Mouse (Mus musculus): ENCODE data around the gene Tmem132d. TPM values are rescaled to one million over a fixed set of nuclear protein-coding genes. Genes with fewer than 3 reads are reported as not detected.

Gene Tmem132d
- total RNA-seq, 2 experiments from 2014 or later, result 0.03 TPM; not detected in 1

GRCm38 (mm10) chr5:127918376-127918775 lies 514.5 kb downstream of the Tmem132d start:
- Histone ChIP-seq H3K27ac (no peak overlapping the region), H3K4me3 (no peak overlapping the region)
- no peak for TF ChIP-seq CTCF (IDR thresholded peaks at IDR 0.05)
- intact Hi-C loops (cut with DNase I), result no loop called here
- no peak for DNase-seq

GRCm38 (mm10) chr5:127914157-127914556 lies 518.7 kb downstream of the Tmem132d start:
- intact Hi-C loops (cut with DNase I), result no loop called here
- TF ChIP-seq CTCF (IDR thresholded peaks at IDR 0.05), result no peak

DNA sequence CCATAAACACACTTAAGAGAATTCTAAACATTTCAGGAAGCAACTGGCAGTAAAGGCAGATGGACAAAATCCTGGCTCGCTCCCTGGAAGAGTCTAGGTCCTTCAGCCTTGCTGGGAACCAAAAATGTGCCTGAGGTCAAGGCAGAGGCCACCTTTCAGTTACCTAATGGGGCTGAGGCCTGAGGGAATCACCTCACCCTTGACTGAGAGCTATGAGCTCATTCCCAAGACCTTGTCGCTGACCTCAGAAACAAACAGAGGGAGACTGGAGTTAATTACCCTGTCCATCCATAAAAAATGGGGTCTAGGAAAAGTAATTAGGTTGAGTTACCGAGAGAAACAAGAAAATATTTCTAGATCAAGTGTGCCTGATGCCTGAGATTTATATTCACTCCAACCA lies 521.3 kb downstream of the Tmem132d start:
- intact Hi-C loops (cut with DNase I), result no loop called here
- Histone ChIP-seq H3K4me3 (no peak overlapping the region), H3K27ac (no peak overlapping the region)
- TF ChIP-seq CTCF (IDR thresholded peaks at IDR 0.05), result no peak
- no peak for DNase-seq

More at GRCm38 (mm10) chr5:127914157-127914556, 518.7 kb downstream of the Tmem132d start:
- H3K27ac ChIP-seq, result no peak overlapping the region
- no peak overlapping the region for H3K4me3 ChIP-seq
- no peak for DNase-seq

DNA sequence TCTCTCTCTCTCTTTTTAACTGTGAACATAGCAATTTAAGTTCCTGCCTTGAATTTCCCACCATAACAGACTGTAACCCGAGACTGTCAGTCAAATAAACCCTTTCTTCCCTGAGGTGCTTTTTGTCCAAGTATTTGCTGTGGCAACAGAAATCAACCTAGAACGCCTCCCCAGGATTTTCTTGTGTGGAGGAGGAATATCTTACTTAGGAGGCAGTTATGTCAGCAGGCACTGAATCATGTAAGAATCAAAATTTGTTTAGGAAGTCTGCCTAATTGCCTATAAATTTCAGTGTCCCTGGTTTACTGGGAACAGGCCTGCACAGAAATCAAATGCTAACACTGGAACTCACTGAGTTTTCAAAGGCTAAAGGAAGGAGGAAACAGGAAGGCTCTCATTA lies 522.5 kb downstream of the Tmem132d start:
- no peak for TF ChIP-seq CTCF (IDR thresholded peaks at IDR 0.05)
- no peak overlapping the region for H3K4me3 ChIP-seq
- intact Hi-C loops (cut with DNase I), result no loop called here
- no peak for DNase-seq
- no peak overlapping the region for H3K27ac ChIP-seq

DNA sequence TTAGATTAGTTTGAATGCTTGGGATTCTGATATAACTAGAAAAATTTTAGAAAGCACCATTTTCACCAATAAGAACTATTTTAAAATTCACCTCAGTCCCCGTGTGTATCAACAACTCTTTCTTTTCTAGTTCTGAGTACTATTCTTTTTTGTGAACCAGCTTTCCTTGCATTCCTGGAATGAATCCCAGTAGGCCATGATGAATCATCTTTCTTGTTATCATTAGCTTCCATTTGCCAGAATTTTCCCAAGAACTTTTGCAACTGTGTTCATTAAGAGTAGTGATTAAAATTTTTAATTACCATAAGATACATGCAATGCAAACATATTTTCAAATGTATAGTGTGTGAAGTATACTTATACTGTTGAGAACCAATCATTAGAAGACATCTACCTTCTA lies 537.7 kb downstream of the Tmem132d start:
- Histone ChIP-seq H3K27ac (no peak overlapping the region), H3K4me3 (no peak overlapping the region)
- no peak for DNase-seq
- intact Hi-C loops (cut with DNase I), result no loop called here
- no peak for TF ChIP-seq CTCF (IDR thresholded peaks at IDR 0.05)

DNA sequence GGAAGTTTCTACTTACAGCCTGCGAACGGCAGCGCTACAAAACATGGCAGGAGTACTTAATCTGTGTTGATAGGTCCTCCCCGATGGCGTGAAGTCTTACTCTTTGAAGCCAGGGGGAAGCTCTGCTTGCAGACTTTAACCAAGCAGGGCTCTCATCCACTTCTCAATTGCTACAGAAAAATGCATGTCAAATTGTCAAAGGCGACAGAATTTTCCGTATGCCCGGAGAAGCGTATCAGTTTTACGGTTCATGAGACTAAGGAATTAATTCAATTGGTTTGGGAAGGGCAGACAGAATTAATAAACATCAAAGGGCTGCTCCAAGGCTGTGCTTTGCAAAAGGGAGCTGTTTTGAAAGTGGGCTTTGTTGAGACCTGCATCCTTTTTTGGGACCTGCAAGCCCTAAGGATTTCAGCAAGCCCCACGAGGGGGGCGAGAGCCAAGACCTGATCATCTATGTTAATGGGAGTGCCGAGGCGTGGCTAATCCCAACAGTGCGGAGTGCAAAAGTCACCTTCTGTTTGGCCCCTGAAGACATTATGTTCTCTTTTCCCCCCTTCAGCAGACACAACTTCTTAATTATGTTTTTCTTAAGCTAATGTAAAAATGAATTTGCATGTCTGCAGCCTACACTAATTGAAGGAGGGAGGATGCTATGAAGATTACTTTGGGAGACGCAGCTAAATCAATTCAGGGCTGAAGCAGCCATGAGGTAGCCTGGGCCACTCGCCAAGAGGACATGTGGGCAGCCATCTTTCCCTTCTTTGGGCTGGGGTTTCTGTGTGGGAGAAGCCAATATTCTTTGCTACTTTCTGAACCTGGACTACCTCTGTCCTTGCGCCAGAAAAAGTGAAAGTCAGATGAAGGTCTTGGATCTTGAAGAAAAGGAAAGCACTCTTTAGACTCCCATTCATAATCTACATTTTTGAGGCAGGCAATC lies 547.0 kb downstream of the Tmem132d start:
- DNase-seq, result no peak
- H3K27ac ChIP-seq, result no peak overlapping the region
- no peak overlapping the region for H3K4me3 ChIP-seq
- no peak for TF ChIP-seq CTCF (IDR thresholded peaks at IDR 0.05)
- intact Hi-C loops (cut with DNase I), result no loop called here

GRCm38 (mm10) chr5:127883021-127883420 lies 549.9 kb downstream of the Tmem132d start:
- TF ChIP-seq CTCF (IDR thresholded peaks at IDR 0.05), result no peak
- Histone ChIP-seq H3K4me3 (no peak overlapping the region), H3K27ac (no peak overlapping the region)
- DNase-seq, result no peak
- intact Hi-C loops (cut with DNase I), result no loop called here

- intact Hi-C loops (cut with DNase I), result no loop called here
- DNase-seq, result no peak
- TF ChIP-seq CTCF (IDR thresholded peaks at IDR 0.05), result no peak
- Histone ChIP-seq H3K27ac (no peak overlapping the region), H3K4me3 (no peak overlapping the region)
Measured at GRCm38 (mm10) chr5:127874461-127874860, 558.4 kb downstream of the Tmem132d start.

- intact Hi-C loops (cut with DNase I), result no loop called here
- Histone ChIP-seq H3K27ac (no peak overlapping the region), H3K4me3 (no peak overlapping the region)
- no peak for DNase-seq
- TF ChIP-seq CTCF (IDR thresholded peaks at IDR 0.05), result no peak
Measured at GRCm38 (mm10) chr5:127865157-127865556, 567.7 kb downstream of the Tmem132d start.

- DNase-seq, result no peak
- Histone ChIP-seq H3K27ac (no peak overlapping the region), H3K4me3 (no peak overlapping the region)
- no peak for TF ChIP-seq CTCF (IDR thresholded peaks at IDR 0.05)
- intact Hi-C loops (cut with DNase I), result no loop called here
Measured at GRCm38 (mm10) chr5:127859719-127860118, 573.2 kb downstream of the Tmem132d start.

DNA sequence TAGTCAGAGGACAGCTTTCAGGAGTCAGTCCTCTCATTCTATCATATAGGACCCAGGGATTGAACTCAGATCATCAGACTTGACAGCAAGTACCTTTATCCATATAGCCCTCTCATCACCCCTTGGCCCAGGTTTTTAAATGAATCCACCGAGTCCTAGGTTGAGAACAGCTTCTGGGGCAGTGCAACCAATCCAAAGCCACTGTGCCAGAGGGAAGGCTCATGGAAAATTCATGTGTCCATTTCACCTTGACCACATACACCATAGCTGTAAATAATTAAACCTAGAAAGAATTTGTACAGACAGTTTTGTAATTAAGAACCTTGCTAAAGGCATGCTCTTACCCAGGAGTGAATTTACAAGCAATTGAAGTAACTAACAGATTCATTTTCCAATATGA lies 580.6 kb downstream of the Tmem132d start:
- intact Hi-C loops (cut with DNase I), result no loop called here
- TF ChIP-seq CTCF (IDR thresholded peaks at IDR 0.05), result no peak
- H3K27ac ChIP-seq, result no peak overlapping the region
- H3K4me3 ChIP-seq, result no peak overlapping the region
- no peak for DNase-seq

- no peak overlapping the region for H3K27ac ChIP-seq
- intact Hi-C loops (cut with DNase I), result no loop called here
- DNase-seq, result no peak
- no peak for TF ChIP-seq CTCF (IDR thresholded peaks at IDR 0.05)
- no peak overlapping the region for H3K4me3 ChIP-seq
Measured at GRCm38 (mm10) chr5:127831791-127832190, 601.1 kb downstream of the Tmem132d start.

GRCm38 (mm10) chr5:127830831-127831230 lies 602.0 kb downstream of the Tmem132d start:
- DNase-seq, result no peak
- no peak for TF ChIP-seq CTCF (IDR thresholded peaks at IDR 0.05)
- intact Hi-C loops (cut with DNase I), result no loop called here
- no peak overlapping the region for H3K27ac ChIP-seq
- no peak overlapping the region for H3K4me3 ChIP-seq

DNA sequence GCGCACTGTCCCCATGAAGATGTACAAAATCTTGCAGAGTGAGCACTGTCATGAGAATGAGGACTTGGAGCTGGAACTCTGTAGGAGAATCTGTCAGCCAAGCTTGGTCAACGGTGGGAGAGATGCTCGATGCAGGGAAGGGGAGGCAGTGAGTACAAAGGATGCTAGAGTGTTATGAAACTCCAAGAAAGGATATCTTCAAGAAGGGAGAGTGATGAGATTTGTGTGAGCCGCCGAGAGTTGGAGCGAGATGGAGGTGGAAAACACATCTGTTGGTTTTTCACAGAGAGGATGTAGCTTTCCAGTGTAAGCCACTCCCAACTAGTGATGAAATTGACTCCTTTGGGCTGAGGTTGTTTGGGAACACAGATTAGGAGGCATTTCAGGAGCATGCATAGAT lies 604.1 kb downstream of the Tmem132d start:
- no peak for TF ChIP-seq CTCF (IDR thresholded peaks at IDR 0.05)
- H3K27ac ChIP-seq, result no peak overlapping the region
- H3K4me3 ChIP-seq, result no peak overlapping the region
- intact Hi-C loops (cut with DNase I), result no loop called here
- no peak for DNase-seq
